Mouse (Mus musculus) heart, embryonic 14.5 days (tissue): ENCODE results near the gene Nr3c2. TPM values are rescaled to one million over a fixed set of nuclear protein-coding genes. Genes with fewer than 3 reads are reported as not detected.
A peak's percentile ranks its signal among the peaks of the same experiment; 100 is the strongest.

Source experiments
- ATAC-seq: fragments of 200-750 bp; cut with Nextera tagmentation; 2 replicates; pipeline ENCODE4 v1.8.0; 2017; ENCODE audit warnings: low read depth, moderate TSS enrichment; ENCODE audit not compliant: insufficient number of reproducible peaks, insufficient read depth, low FRiP score
- H3K27ac ChIP-seq, 2 experiments: fragments of 200-500 bp in 1 of 2; fragments of 300-500 bp in 1 of 2; sonication (generic) in 1 of 2; replicated peaks in 1 of 2; 2 replicates each; pipeline ENCODE4 v1.5.1; 2012 to 2014; ENCODE audit warnings: low read depth in 2 of 2, low read length in 2 of 2, control low read depth in 1 of 2, mild to moderate bottlenecking in 1 of 2, mixed read lengths in 1 of 2; ENCODE audit not compliant: control insufficient read depth in 1 of 2, insufficient read depth in 1 of 2
- H3K27me3 ChIP-seq: fragments of 300-500 bp; sonication (generic); 2 replicates; pipeline ENCODE4 v1.6.1; 2014; ENCODE audit warnings: mild to moderate bottlenecking, low read length, control low read depth; ENCODE audit not compliant: control insufficient read depth, insufficient read depth
- H3K36me3 ChIP-seq: fragments of 300-500 bp; sonication (generic); 2 replicates; pipeline ENCODE4 v1.6.1; 2014; ENCODE audit warnings: mild to moderate bottlenecking, control low read depth, low read length, mixed read lengths; ENCODE audit not compliant: control insufficient read depth, insufficient read depth
- H3K4me1 ChIP-seq, 2 experiments: fragments of 200-500 bp in 1 of 2; fragments of 300-500 bp in 1 of 2; sonication (generic) in 1 of 2; 2 replicates each; pipeline ENCODE4 v1.6.1; 2012 to 2014; ENCODE audit warnings: low read length in 2 of 2, control low read depth in 1 of 2, mixed read lengths in 1 of 2; ENCODE audit not compliant: control insufficient read depth in 2 of 2, insufficient read depth in 2 of 2
- H3K4me2 ChIP-seq: fragments of 300-500 bp; sonication (generic); 2 replicates; pipeline ENCODE4 v1.6.1; 2014; ENCODE audit warnings: mild to moderate bottlenecking, low read length
- H3K4me3 ChIP-seq, 2 experiments: fragments of 200-500 bp in 1 of 2; fragments of 300-500 bp in 1 of 2; sonication (generic) in 1 of 2; 2 replicates each; pipeline ENCODE4 v1.5.1; 2012 to 2014; ENCODE audit warnings: low read length in 2 of 2, mild to moderate bottlenecking in 2 of 2, control low read depth in 1 of 2, low read depth in 1 of 2, moderate library complexity in 1 of 2; ENCODE audit not compliant: control insufficient read depth in 1 of 2, insufficient read depth in 1 of 2
- H3K9ac ChIP-seq: fragments of 300-500 bp; sonication (generic); 2 replicates; pipeline ENCODE4 v1.6.1; 2014; ENCODE audit warnings: mild to moderate bottlenecking, low read length
- H3K9me3 ChIP-seq: fragments of 300-500 bp; sonication (generic); 2 replicates; pipeline ENCODE4 v1.6.1; 2016; ENCODE audit warnings: low read length, control low read depth; ENCODE audit not compliant: control insufficient read depth
- WGBS: fragments of 180-500 bp; shearing (Covaris S2); extraction: QIAGEN DNeasy Blood & Tissue Kit; methylation state at CpG from one replicate; pipeline ENCODE4 v1.1.7; 2014; 5-methylcytosine and 5-hydroxymethylcytosine counted together
- polyA plus RNA-seq: library from polyadenylated mRNA; unstranded; fragments of >200 nt; fragmentation: Nextera tagmentation; extraction: Ambion mirVana; gene quantifications from 2 replicates; pipeline ENCODE4 v1.2.1, GENCODE M21; 2014

Nr3c2 gene
- polyA plus RNA-seq, 1 experiment from 2014 or later, result 7.4 TPM

DNA sequence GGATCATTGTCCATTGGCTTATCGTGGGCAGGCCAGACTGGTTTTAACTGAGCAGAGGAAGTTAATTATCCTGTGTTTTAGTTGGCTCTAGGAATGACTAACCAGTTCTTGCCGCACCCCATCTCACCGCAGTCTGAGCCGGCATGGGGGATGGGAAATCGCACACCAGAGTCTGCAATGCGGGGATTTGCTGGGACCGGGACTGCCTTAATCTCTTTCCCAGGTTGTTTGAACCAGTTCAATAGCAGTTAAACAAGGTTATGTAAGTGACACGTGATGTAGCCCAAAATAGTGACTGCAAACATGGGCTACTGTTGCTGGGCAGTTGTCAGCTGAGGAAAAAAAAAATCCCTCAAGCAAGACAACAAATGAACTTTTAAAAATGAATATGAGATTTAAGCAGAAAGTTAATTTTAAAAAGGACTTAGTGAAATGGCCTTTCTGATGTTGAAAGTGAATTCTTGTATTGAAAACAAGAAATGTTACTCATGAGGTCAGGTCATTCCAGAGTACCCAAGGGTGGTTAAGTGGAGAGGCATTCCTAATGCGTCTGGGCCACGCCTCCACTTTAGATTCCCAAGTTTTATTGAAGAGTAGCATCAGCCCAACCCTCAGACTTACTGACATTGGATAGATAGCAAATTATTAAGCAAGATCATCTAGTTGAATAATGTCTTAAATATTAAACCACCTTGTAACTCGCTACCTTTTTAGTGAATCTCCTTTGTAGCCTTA is 233.8 kb downstream of the Nr3c2 start:
- H3K4me1 ChIP-seq, result peaks cover 6 to 15% of the 10 kb centered on the region in 2 experiments
- peaks cover 8% of the 10 kb centered on the region; the same call in 1 of the 2 replicates for H3K9me3 ChIP-seq
- no peaks in the 10 kb centered on the region for H3K36me3 ChIP-seq
- H3K27ac ChIP-seq, result peak overlapping the region; percentile 62 to 68
- H3K4me3 ChIP-seq, result no peak overlapping the region
- 0 out of 2 replicates have a peak overlapping the region, but pooled peaks have one; percentile 14 for H3K9ac ChIP-seq
- 26% methylated on average over 11 of the region's 11 CpGs for WGBS
- peak overlapping the region; percentile 54 for H3K4me2 ChIP-seq
- peak; percentile 71 for ATAC-seq
- H3K27me3 ChIP-seq, result no peaks in the 10 kb centered on the region

GRCm38 (mm10) chr8:77133797-77134385 is 234.6 kb downstream of the Nr3c2 start:
- H3K36me3 ChIP-seq, result no peaks in the 10 kb centered on the region
- peaks cover 6 to 15% of the 10 kb centered on the region in 2 experiments for H3K4me1 ChIP-seq
- H3K9me3 ChIP-seq, result peaks cover 8% of the 10 kb centered on the region; the same call in 1 of the 2 replicates
- no peak for ATAC-seq
- no peak overlapping the region for H3K4me3 ChIP-seq
- H3K27me3 ChIP-seq, result no peaks in the 10 kb centered on the region
- peak overlapping the region; percentile 22 to 24; a peak in 2 of 4 replicates for H3K27ac ChIP-seq
- 0 out of 2 replicates have a peak overlapping the region, but pooled peaks have one; percentile 16 for H3K9ac ChIP-seq
- H3K4me2 ChIP-seq, result no peak overlapping the region
- WGBS, result 36% methylated on average over 7 of the region's 7 CpGs

GRCm38 (mm10) chr8:77145285-77145684 is 246.0 kb downstream of the Nr3c2 start:
- Histone ChIP-seq H3K4me3 (no peak overlapping the region), H3K36me3 (no peaks in the 10 kb centered on the region), H3K4me2 (no peak overlapping the region), H3K27ac (no peak overlapping the region), H3K9me3 (0 out of 2 replicates have a peak, but pooled peaks cover 2% of the 10 kb centered on the region), H3K9ac (no peak overlapping the region), H3K27me3 (no peaks in the 10 kb centered on the region), H3K4me1 (no peaks in the 10 kb centered on the region)
- WGBS, result 82% methylated on average over 3 of the region's 3 CpGs
- no peak for ATAC-seq

- ATAC-seq, result no peak
- no peak overlapping the region for H3K4me2 ChIP-seq
- H3K4me1 ChIP-seq, result no peaks in the 10 kb centered on the region
These were observed 255.3 kb downstream of the Nr3c2 start for GRCm38 (mm10) chr8:77154496-77154895.

GRCm38 (mm10) chr8:77169320-77169719 is 270.1 kb downstream of the Nr3c2 start:
- 90% methylated on average over 6 of the region's 6 CpGs for WGBS
- Histone ChIP-seq H3K9ac (no peak overlapping the region), H3K9me3 (no peaks in the 10 kb centered on the region), H3K4me2 (no peak overlapping the region), H3K27me3 (no peaks in the 10 kb centered on the region), H3K27ac (no peak overlapping the region), H3K4me3 (no peak overlapping the region), H3K4me1 (peaks cover 4 to 12% of the 10 kb centered on the region in 2 experiments), H3K36me3 (no peaks in the 10 kb centered on the region)
- ATAC-seq, result no peak

More at GRCm38 (mm10) chr8:77154496-77154895, 255.3 kb downstream of the Nr3c2 start:
- WGBS, result 46% methylated on average over 3 of the region's 3 CpGs
- H3K9ac ChIP-seq, result no peak overlapping the region
- no peaks in the 10 kb centered on the region for H3K36me3 ChIP-seq
- no peak overlapping the region for H3K4me3 ChIP-seq
- no peaks in the 10 kb centered on the region for H3K9me3 ChIP-seq
- no peak overlapping the region for H3K27ac ChIP-seq
- no peaks in the 10 kb centered on the region for H3K27me3 ChIP-seq

GRCm38 (mm10) chr8:77169757-77170438 is 270.7 kb downstream of the Nr3c2 start:
- H3K27me3 ChIP-seq, result no peaks in the 10 kb centered on the region
- no peaks in the 10 kb centered on the region for H3K9me3 ChIP-seq
- no peak overlapping the region for H3K4me3 ChIP-seq
- H3K4me2 ChIP-seq, result no peak overlapping the region
- no peak overlapping the region for H3K9ac ChIP-seq
- 78% methylated on average over 4 of the region's 4 CpGs for WGBS
- H3K4me1 ChIP-seq, result peaks cover 4 to 6% of the 10 kb centered on the region in 2 experiments; a peak in 3 of 4 replicates
- H3K36me3 ChIP-seq, result no peaks in the 10 kb centered on the region
- ATAC-seq, result no peak
- H3K27ac ChIP-seq, result no peak overlapping the region

- no peak overlapping the region for H3K4me2 ChIP-seq
- no peak for ATAC-seq
- H3K9me3 ChIP-seq, result no peaks in the 10 kb centered on the region
- no peak overlapping the region for H3K4me3 ChIP-seq
- WGBS, result 85% methylated on average over 4 of the region's 4 CpGs
- no peak overlapping the region for H3K9ac ChIP-seq
- peaks cover 4 to 6% of the 10 kb centered on the region in 2 experiments; a peak in 3 of 4 replicates for H3K4me1 ChIP-seq
- H3K36me3 ChIP-seq, result no peaks in the 10 kb centered on the region
- H3K27ac ChIP-seq, result no peak overlapping the region
- H3K27me3 ChIP-seq, result no peaks in the 10 kb centered on the region
These were observed 271.2 kb downstream of the Nr3c2 start for GRCm38 (mm10) chr8:77170439-77170759.
